Mouse (Mus musculus) neural tube, embryonic 11.5 days (tissue): Measurements from ENCODE around the gene Hils1. TPM values are rescaled to one million over a fixed set of nuclear protein-coding genes. Genes with fewer than 3 reads are reported as not detected.

Experiments used
- ATAC-seq: fragments of 200-750 bp; cut with Nextera tagmentation; 2 replicates; pipeline ENCODE4 v1.8.0; 2017; ENCODE audit warnings: moderate number of reproducible peaks, mild to moderate bottlenecking, moderate TSS enrichment, moderate library complexity; ENCODE audit not compliant: insufficient read depth, low FRiP score, low TSS enrichment
- DNase-seq: peaks from one replicate; pipeline ENCODE4 v3.0.0-alpha.2; 2015; ENCODE audit warnings: low spot score
- H3K27ac ChIP-seq: fragments of 300-500 bp; sonication (generic); 2 replicates; pipeline ENCODE4 v1.5.1; 2014; ENCODE audit warnings: low read depth, mild to moderate bottlenecking, low read length
- H3K27me3 ChIP-seq: fragments of 300-500 bp; sonication (generic); 2 replicates; pipeline ENCODE4 v1.6.1; 2014; ENCODE audit warnings: mild to moderate bottlenecking, low read length, mixed read lengths; ENCODE audit not compliant: control insufficient read depth, insufficient read depth
- H3K36me3 ChIP-seq: fragments of 300-500 bp; sonication (generic); 2 replicates; pipeline ENCODE4 v1.6.1; 2014; ENCODE audit warnings: mild to moderate bottlenecking, low read length, moderate library complexity, mixed read lengths; ENCODE audit not compliant: control insufficient read depth, insufficient read depth
- H3K4me1 ChIP-seq: fragments of 300-500 bp; sonication (generic); 2 replicates; pipeline ENCODE4 v1.6.1; 2014; ENCODE audit warnings: low read length, mixed read lengths; ENCODE audit not compliant: control insufficient read depth, insufficient read depth
- H3K4me2 ChIP-seq: fragments of 300-500 bp; sonication (generic); 2 replicates; pipeline ENCODE4 v1.6.1; 2014; ENCODE audit warnings: low read depth, mild to moderate bottlenecking, moderate library complexity
- H3K4me3 ChIP-seq: fragments of 300-500 bp; sonication (generic); 2 replicates; pipeline ENCODE4 v1.5.1; 2014; ENCODE audit warnings: low read depth, low read length
- H3K9ac ChIP-seq: fragments of 300-500 bp; sonication (generic); 2 replicates; pipeline ENCODE4 v1.6.1; 2014; ENCODE audit warnings: mild to moderate bottlenecking, low read length
- H3K9me3 ChIP-seq: fragments of 300-500 bp; sonication (generic); 2 replicates; pipeline ENCODE4 v1.6.1; 2016; ENCODE audit warnings: low read length; ENCODE audit not compliant: control insufficient read depth
- WGBS: fragments of 180-500 bp; shearing (Covaris S2); extraction: QIAGEN DNeasy Blood & Tissue Kit; methylation state at CpG from one replicate; pipeline ENCODE4 v1.1.7; 2014; 5-methylcytosine and 5-hydroxymethylcytosine counted together
- polyA plus RNA-seq: library from polyadenylated mRNA; unstranded; fragments of >200 nt; fragmentation: Nextera tagmentation; extraction: Ambion mirVana; gene quantifications from 2 replicates; pipeline ENCODE4 v1.2.1, GENCODE M21; 2014

Gene Hils1
- polyA plus RNA-seq, 1 experiment from 2014 or later, result not detected

DNA sequence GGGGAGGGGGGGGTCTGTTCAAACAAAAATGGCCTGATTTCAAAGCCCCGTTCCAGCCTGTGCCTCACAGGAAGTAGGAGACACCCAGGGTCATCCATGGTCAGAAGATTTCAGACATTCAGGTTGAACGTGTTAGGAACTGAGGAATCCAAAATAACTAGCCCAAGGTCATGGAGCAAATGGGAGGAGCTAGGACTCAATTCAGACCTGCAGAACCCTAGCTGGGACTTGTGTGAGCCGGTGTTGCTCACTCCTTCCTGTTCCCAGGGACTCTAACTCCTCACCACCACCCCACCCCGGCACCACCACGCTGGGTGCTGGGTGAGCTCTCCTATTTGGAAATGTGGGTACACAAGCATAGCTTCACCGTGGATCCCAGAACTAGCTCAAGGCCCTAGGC lies 19.9 kb downstream of the Hils1 start:
- Histone ChIP-seq H3K4me1 (peaks cover 14% of the 10 kb centered on the region), H3K9me3 (no peaks in the 10 kb centered on the region), H3K4me2 (no peak overlapping the region), H3K9ac (no peak overlapping the region), H3K36me3 (no peaks in the 10 kb centered on the region), H3K27ac (no peak overlapping the region), H3K27me3 (no peaks in the 10 kb centered on the region), H3K4me3 (no peak overlapping the region)
- ATAC-seq (no peak), DNase-seq (no peak)
- WGBS, result 60% methylated on average over 6 of the region's 6 CpGs

DNA sequence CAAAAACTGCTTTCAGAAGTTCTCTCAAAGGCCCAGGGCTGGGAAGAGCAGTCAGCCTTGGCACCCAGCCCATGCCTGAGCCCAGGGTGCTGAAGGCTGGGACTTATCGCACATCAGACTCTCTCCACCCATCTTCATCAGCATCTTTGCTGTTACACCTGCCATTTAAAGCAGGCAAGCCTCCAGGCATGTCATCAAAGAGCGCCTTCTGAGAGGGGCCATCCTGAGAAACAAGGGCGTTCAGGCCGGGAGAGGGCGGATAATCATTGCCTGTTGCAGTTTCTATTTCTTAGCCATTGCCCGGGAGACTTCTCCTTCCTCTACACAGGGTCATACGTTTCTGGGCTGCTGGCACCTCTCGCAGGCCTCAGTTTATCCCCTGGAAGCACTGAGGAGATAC lies 20.5 kb downstream of the Hils1 start:
- no peaks in the 10 kb centered on the region for H3K36me3 ChIP-seq
- H3K9me3 ChIP-seq, result no peaks in the 10 kb centered on the region
- no peak overlapping the region for H3K4me3 ChIP-seq
- no peak overlapping the region for H3K27ac ChIP-seq
- peaks cover 18% of the 10 kb centered on the region for H3K4me1 ChIP-seq
- no peak overlapping the region for H3K4me2 ChIP-seq
- ATAC-seq, result no peak
- H3K9ac ChIP-seq, result no peak overlapping the region
- H3K27me3 ChIP-seq, result no peaks in the 10 kb centered on the region
- 83% methylated on average over 8 of the region's 8 CpGs for WGBS
- no peak for DNase-seq

- WGBS, result 22% methylated on average over 10 of the region's 10 CpGs
- H3K4me1 ChIP-seq, result peaks cover 29% of the 10 kb centered on the region
- no peak for DNase-seq
- no peaks in the 10 kb centered on the region for H3K27me3 ChIP-seq
- no peaks in the 10 kb centered on the region for H3K36me3 ChIP-seq
- peak overlapping the region; percentile 80 for H3K27ac ChIP-seq
- H3K4me2 ChIP-seq, result peak overlapping the region; percentile 100
- no peak for ATAC-seq
- H3K4me3 ChIP-seq, result peak overlapping the region; percentile 46
- no peaks in the 10 kb centered on the region for H3K9me3 ChIP-seq
- H3K9ac ChIP-seq, result peak overlapping the region; percentile 76
Observed at GRCm38 (mm10) chr11:94988780-94989561, 21.6 kb downstream of the Hils1 start.

GRCm38 (mm10) chr11:94989562-94990017 lies 22.2 kb downstream of the Hils1 start:
- ATAC-seq, result peak; percentile 51
- Histone ChIP-seq H3K4me2 (peak overlapping the region; percentile 100), H3K27me3 (no peaks in the 10 kb centered on the region), H3K4me1 (peaks cover 35% of the 10 kb centered on the region), H3K4me3 (peak overlapping the region; percentile 46), H3K27ac (peak overlapping the region; percentile 80), H3K9ac (peak overlapping the region; percentile 76), H3K36me3 (no peaks in the 10 kb centered on the region), H3K9me3 (no peaks in the 10 kb centered on the region)
- 2% methylated on average over 12 of the region's 12 CpGs for WGBS
- DNase-seq, result peak; percentile 86

GRCm38 (mm10) chr11:94990102-94990748 lies 22.8 kb downstream of the Hils1 start:
- Histone ChIP-seq H3K4me1 (peaks cover 42% of the 10 kb centered on the region), H3K4me3 (peak overlapping the region; percentile 98), H3K36me3 (no peaks in the 10 kb centered on the region), H3K27ac (peak overlapping the region; percentile 89), H3K4me2 (peak overlapping the region; percentile 100), H3K27me3 (no peaks in the 10 kb centered on the region), H3K9ac (peak overlapping the region; percentile 96), H3K9me3 (no peaks in the 10 kb centered on the region)
- ATAC-seq (no peak), DNase-seq (no peak)
- 49% methylated on average over 6 of the region's 6 CpGs for WGBS

DNA sequence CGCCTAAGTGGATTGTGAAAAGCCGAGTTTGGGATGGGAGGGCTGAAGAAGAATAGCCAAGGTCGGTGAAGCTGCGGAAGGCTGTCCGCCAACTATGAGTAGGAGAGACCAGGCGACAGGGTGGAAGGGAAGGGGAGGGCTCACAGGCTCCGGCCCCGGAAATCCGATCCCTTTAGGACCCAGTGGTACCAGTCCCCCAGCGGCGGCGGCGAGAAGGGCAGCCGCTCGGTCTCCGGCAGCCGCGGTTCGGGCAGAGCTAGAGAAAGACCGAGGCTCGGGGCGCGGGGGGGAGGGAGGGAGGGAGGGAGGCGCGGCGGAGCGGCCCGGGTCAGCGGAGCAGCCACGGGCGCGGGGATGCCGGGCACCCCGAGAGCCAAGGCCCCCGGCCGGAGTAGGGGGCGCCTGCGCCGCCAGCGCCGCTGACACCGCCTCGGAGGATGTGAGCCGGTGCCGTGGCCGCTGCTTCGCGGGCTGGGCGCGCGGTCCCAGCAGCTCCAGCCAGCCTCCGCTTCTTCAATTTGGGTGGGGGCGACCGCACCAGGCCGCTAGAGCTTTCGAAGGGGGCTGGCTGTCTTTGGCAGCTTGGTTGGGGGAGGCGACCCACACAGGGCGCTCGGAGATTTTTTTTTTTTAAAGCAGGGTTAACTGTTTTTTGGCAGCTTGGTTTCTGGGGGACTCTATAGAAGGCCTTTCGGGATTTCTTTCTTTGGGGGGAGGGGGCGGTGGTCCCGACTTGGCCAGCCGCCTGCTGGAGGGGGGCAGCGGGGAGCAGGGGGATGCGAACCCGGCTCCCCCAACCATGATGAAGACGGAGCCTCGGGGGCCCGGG lies 23.6 kb downstream of the Hils1 start, which contains the start of gene Ppp1r9b:
Gene Ppp1r9b, plus strand, starts transcription at position 287 of the 829 bp plus-strand sequence.
- H3K36me3 ChIP-seq, result no peaks in the 10 kb centered on the region
- H3K9me3 ChIP-seq, result no peaks in the 10 kb centered on the region
- H3K4me1 ChIP-seq, result peaks cover 47% of the 10 kb centered on the region
- no peaks in the 10 kb centered on the region for H3K27me3 ChIP-seq
- peak within 1 kb of the TSS; percentile 89 for H3K27ac ChIP-seq
- under 1% methylated on average over 44 of the region's 69 CpGs for WGBS
- H3K9ac ChIP-seq, result peak within 1 kb of the TSS; percentile 96
- peak within 1 kb of the TSS; percentile 100 for H3K4me2 ChIP-seq
- peak; percentile 93 for DNase-seq
- peak within 1 kb of the TSS; percentile 98 for H3K4me3 ChIP-seq
- peak; percentile 81 for ATAC-seq

GRCm38 (mm10) chr11:94991641-94992479 lies 24.5 kb downstream of the Hils1 start:
- DNase-seq, result peak; percentile 53
- no peaks in the 10 kb centered on the region for H3K27me3 ChIP-seq
- no peaks in the 10 kb centered on the region for H3K36me3 ChIP-seq
- H3K4me2 ChIP-seq, result peak overlapping the region; percentile 100
- under 1% methylated on average over 89 of the region's 99 CpGs for WGBS
- ATAC-seq, result no peak
- peak overlapping the region; percentile 98 for H3K4me3 ChIP-seq
- no peaks in the 10 kb centered on the region for H3K9me3 ChIP-seq
- peaks cover 51% of the 10 kb centered on the region for H3K4me1 ChIP-seq
- H3K27ac ChIP-seq, result peak overlapping the region; percentile 89
- peak overlapping the region; percentile 96 for H3K9ac ChIP-seq

DNA sequence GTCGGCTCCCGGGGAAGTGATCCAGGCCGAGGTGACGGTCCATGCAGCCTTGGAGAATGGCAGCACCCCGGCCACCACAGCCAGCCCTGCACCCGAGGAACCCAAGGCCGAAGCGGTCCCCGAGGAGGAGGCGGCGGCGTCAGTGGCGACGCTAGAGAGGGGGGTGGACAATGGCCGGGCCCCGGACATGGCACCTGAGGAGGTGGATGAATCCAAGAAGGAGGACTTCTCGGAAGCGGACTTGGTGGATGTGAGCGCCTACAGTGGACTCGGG lies 25.0 kb downstream of the Hils1 start:
- no peak overlapping the region for H3K27ac ChIP-seq
- WGBS, result under 1% methylated on average over 20 of the region's 20 CpGs
- DNase-seq, result no peak

More for the DNA sequence above, 25.0 kb downstream of the Hils1 start:
- peak overlapping the region; percentile 96 for H3K9ac ChIP-seq
- no peaks in the 10 kb centered on the region for H3K27me3 ChIP-seq
- H3K4me1 ChIP-seq, result peaks cover 51% of the 10 kb centered on the region
- ATAC-seq, result no peak
- H3K4me3 ChIP-seq, result peak overlapping the region; percentile 98
- H3K9me3 ChIP-seq, result no peaks in the 10 kb centered on the region
- peak overlapping the region; percentile 100 for H3K4me2 ChIP-seq
- H3K36me3 ChIP-seq, result no peaks in the 10 kb centered on the region; the same call in 1 of the 2 replicates
